Mouse (Mus musculus) E14TG2a.4 (cell line): ENCODE results near the gene Rplp0.

Experiments
- CTCF ChIP-seq: conservative IDR thresholded peaks from 2 replicates; pipeline ENCODE4 v1.5.1; 2014; ENCODE audit warnings: low read length
- NANOG ChIP-seq: IDR thresholded peaks from 2 replicates; pipeline ENCODE4 v1.6.1; 2014; ENCODE audit warnings: borderline replicate concordance, low read length, mixed read lengths
- POU5F1 ChIP-seq: IDR thresholded peaks from 2 replicates; pipeline ENCODE4 v1.6.1; 2014; ENCODE audit warnings: low read length, borderline replicate concordance

DNA sequence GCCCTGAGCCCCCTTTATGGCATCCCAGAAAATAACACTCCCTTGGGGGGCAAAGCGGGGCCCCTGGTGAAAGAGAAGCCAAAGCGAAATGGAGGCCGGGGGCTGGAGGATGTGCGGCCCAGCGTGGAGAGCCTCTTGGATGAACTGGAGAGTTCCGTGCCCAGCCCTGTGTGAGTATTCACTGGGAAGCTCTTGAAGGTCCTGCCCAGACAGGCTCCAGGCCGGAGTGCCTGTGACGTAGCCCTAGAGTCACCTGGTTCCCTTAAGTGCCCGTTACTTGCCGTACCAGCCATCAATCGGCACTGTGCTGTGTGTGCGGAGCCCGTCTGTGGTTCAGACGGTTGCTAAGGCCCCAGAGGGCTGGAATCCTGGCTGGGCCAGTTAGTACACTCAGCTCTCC lies 13.6 kb upstream of the Rplp0 start:
- no peak for TF ChIP-seq CTCF
- TF ChIP-seq NANOG = no peak
- no peak for TF ChIP-seq POU5F1
